Mouse (Mus musculus) left cerebral cortex, postnatal 25 days (tissue): ENCODE results near the gene Reln. TPM values are rescaled to one million over a fixed set of nuclear protein-coding genes. Genes with fewer than 3 reads are reported as not detected.

Experiments
- DNase-seq, 2 experiments: peaks; one replicate each; pipeline ENCODE4 v3.0.0; 2022; ENCODE audit warnings: low spot score in 2 of 2, mixed read lengths in 1 of 2
- intact Hi-C: fragments of 180-260 bp; cut with DNase I; formaldehyde crosslinking; loops from one replicate; pipeline ENCODE4 v1.15.1; 2025
- total RNA-seq, 2 experiments: library from RNA; stranded (reverse); gene quantifications; 2 replicates each; pipeline ENCODE4 v1.2.3; 2021

Reln gene
- total RNA-seq, 2 experiments from 2014 or later, result 77.3 to 78.9 TPM

DNA sequence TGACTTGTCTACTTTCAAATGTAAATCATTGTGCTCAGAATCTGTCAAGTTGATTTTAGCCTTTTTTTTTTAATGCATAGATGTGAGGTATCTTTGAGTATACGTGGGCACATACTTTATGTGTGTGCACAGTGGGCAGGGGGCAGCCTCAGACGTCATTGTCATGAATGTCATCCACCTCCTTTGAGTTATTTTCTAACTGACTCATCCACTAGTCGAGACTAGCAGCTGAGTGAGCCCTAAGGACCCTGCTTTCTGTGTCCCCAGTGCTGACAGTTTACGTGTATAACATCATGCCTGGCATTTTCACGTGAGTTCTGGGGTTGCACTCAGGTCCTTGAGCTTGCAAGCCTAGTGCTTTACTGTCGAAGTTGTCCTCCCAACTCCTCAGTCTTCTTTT, 443.6 kb downstream of the Reln start:
- intact Hi-C loops, result no loop called here
- DNase-seq, result no peak

DNA sequence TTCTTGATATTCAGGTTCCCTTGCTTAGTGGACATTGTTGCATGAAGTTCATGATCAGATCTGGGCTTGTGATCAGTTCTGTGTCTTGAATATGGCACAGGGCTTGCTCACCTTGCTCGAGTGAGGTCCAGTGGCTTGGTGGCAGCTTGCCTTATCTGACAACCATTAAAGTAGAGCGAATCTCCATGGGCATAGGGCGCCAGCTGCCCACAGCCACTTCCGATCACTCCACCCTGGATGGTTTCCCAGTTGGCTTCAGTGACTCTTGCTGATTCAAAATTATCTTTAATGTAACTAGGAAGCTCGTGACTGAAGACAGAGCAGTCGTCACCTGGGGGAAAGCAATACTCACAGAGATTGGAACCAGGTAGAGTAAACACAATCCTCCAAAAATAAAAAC, 445.6 kb downstream of the Reln start:
- intact Hi-C loops, result no loop called here
- no peak for DNase-seq

DNA sequence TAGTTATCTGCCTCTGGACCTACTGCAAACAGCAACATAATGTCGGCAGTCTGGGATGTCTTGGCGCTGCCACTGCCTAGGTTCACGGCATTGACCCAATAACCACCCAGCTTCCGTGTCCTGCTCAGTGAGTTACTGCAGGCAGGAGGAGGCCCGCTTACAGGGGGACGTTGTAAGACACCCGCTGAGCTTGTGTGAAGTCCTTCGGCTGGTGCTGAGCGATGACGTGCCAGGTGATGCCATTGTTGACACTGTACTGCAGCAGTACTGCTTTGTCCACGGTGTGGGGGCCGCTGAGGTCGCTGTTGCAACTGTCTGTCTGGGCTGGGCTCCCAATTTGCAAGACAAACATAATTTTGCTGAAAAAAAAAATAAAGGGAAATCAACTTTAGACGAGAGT, 447.9 kb downstream of the Reln start:
- no peak for DNase-seq
- intact Hi-C loops, result no loop called here

DNA sequence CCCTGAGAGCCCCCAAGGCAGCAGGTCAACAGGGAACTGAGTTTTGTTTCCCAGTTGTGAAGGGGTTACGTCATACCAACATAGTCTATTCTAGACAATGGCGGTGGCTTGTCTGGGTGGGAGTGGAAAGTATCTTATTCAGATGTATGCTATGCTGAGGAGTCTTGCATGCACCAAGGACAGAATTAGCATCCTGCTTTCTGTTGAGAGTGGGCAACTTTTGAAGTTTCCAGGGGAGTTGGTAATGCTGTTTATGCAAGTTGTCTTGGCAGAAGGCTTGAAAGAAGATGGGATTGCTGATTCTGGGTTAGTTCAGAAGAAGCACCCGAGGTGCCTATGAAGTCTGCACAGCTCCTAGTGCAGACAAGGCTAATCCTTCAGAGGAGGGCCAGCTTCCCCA, 450.3 kb downstream of the Reln start:
- DNase-seq, result peak in 1 of 2 experiments; percentile 82
- intact Hi-C loops, result no loop called here

DNA sequence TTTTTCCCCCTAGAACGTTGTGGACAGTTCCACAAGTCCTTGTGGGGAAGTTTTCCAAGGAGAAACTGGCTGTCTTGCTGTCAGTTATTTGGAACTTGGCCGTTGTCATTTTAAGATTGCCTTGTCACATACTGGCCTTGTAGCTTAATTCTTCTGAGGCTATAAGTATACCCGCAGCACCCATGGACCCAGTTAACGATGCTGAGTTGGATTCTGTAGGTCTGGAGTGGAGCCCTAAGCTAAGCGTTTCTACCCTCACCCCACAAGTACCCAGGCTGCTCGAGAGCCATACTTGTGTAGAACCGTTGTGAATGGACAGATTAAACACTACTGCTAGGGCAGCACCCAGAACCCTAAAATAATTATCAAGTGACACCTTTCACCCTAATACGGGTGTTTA, 477.8 kb downstream of the Reln start:
- DNase-seq, result no peak
- intact Hi-C loops, result no loop called here

DNA sequence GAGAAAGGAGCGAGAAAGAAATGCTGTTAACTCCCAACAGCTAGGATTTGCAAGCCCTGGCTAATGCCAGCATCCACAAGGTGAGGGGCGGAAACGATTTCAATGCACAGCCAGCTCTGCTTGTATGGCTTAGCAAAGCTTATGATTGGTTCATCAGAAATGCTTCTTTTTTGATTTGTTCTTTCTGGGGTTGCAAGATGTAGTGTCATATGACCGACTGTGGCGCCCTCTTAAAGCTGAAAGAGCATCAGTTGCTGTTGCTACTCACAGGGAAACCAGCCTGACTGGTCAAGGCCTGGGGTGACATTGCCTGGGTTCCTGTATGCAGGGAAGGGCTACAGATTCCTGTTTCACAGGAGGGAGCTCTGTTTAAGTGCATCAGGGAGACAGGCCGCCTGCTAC, 478.2 kb downstream of the Reln start:
- peak; percentile 20 to 47 for DNase-seq
- intact Hi-C loops, result no loop called here

DNA sequence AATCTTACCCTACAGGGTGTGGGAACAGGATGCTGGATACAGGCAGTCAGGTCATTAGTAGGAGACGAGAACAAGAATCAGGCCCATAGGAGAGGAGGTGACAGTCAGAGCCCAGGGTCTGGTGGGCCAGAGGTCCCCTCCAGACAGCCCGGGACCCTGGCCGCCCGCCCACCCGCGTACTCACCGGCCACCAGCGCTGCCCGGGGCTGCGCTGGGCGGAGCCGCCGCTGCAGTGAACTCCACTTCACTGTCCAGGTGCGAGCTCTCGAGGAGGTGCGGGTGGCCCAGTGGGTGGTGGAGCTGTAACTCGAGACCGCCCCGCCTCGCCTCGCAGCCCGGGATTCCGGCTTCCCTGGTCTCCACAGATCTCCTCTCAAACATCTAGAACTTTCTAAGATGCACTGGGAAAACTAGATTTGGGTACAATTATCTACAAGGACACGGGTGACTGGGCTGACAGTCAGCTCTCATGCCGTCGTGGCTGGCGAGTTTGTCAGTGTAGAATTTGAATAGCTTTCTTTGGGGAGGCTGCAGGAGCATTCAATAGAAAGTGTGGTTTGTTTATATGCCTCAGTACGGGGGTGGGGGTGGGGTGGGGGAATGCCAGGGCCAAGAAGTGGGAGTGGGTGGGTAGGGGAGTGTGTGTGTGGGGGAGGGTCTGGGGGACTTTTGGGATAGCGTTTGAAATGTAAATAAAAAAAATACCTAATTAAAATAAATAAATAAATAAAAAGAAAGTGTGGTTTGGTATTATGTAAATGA, 479.0 kb downstream of the Reln start, which contains the start of gene Slc26a5:
Gene Slc26a5, minus strand, starts transcription at position 259 of the 762 bp plus-strand sequence.
- intact Hi-C loops, result no loop called here
- no peak for DNase-seq

DNA sequence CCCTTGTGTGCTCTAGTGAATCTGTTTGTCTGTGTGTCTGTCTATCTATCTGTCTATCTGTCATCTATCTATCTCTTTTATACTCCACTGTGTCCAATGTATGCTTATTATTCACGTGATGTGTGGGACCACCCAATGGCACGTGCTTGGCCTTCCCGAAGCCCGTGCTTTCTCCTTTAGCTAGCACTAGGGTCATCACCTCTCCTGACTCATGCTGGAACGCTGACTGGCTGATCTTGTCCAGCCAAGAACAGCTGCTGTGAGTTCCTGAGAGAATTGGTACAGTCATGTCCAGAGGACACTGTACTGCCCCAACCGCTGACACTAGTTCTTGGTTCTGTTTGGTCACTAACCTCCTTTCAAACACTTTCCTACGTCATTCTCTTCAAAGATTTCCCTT, 485.8 kb downstream of the Reln start:
- DNase-seq, result no peak
- intact Hi-C loops, result no loop called here

DNA sequence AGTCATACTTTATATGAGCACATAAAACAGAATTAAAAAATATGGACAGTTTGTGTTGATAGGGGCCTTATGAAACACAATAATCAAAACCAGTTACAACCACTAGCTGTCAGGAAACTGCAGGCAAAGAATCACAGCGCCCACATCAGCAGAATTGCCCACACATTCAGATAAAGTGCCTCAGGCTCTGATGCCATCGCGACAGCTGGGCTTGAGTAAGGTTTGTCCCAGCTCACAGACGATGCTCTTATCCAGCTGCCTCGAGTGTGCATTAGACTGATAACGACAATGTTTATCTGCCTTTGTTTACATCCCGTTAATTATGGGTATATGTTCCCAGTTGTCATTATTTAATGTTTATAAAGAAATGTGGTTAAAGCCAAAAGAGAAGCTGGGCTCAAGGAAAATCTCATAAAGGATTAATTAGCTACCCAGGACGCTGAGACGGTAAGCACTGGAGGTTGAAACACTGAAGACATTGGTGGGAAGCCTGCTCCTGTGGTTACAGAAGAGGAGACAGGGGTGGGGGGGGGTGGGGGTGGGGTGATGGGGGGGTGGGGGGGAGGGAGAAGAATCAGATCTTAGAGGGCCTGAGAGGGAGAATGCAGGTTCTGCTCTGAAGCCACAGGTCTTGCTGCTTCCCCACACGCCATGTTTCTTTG, 492.7 kb downstream of the Reln start:
- peak; percentile 12 to 24 for DNase-seq
- intact Hi-C loops, result no loop called here

DNA sequence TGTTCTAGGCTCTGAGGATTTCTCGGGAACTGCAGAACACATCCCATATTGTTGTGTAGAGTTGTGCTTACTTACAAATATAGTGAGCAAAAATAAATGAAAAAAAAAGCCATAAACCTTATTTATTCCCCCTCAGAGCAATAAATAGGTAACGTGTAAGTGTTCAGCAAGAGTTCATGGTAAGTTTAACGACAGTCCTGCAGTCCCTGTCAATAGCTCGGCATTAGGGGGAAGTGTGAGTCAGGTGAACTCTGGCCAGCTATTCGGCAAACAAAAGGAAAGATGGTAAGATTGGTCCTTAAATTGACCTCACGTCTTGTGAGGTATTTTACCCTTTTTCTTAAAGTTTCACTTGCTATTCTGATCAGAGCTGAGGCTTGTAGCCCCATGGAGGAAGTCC, 497.1 kb downstream of the Reln start:
- intact Hi-C loops, result no loop called here
- no peak for DNase-seq

DNA sequence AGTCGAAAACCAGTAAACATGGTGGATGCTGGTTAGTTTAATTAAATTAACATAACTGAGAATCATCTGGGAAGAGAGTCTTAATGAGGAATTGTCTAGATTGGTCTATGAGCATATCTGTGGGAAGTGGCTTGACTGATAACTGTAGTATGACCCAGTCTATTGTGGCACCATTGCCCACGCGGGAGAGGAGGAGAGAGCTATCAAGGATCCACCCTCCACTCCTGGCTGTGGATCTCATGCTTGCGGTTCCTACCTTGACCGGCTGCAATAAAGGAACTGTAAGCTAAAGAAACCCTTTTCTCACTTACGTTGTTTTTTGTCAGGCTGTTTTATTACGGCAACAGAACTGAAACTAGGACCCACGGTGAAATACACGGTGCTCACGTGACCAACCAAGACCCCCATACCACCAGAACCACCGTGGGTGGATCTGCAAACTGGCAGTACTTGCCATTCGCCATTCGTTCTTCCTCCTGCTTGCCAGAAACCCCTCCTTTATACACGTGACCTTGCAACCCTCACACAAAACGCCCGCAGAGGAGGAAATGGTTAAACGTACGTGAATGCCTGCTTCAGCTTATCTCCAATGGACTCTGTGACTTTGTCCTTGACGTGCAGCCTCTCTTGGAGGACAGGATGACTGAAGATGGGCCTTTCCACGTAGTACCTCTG, 497.7 kb downstream of the Reln start:
- intact Hi-C loops, result no loop called here
- no peak for DNase-seq

DNA sequence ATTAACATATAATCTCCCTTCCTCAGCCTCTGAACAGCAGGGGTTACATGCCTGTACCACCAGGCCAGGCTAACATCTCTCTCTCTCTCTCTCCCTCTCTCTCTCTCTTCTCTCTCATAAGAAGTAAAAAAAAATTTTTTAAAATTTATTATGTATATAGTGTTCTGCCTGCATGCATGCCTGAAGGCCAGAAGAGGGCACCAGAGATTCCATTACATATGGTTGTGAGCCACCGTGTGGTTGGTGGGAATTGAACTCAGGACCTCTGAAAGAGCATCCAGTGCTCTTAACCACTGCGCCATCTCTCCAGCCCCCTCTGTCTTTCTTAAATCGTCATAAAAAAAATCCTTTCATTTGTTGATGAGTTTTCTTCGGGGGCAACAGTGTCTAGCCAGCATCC, 499.8 kb downstream of the Reln start:
- DNase-seq, result no peak
- intact Hi-C loops, result no loop called here

Other genes with a start within 250 kb of the Reln start
- 10 to 100 TPM; 18.4 to 19.5 TPM for gene Orc5, start 205.7 kb upstream of the Reln start, total RNA-seq